Mouse (Mus musculus) kidney, adult 18-20 months (tissue): Measurements from ENCODE around the gene Afap1l2.
A peak's percentile ranks its signal among the peaks of the same experiment; 100 is the strongest.

ENCODE experiments used
- DNase-seq: peaks from one replicate; pipeline ENCODE4 v3.0.0; 2021

Gene Afap1l2

DNA sequence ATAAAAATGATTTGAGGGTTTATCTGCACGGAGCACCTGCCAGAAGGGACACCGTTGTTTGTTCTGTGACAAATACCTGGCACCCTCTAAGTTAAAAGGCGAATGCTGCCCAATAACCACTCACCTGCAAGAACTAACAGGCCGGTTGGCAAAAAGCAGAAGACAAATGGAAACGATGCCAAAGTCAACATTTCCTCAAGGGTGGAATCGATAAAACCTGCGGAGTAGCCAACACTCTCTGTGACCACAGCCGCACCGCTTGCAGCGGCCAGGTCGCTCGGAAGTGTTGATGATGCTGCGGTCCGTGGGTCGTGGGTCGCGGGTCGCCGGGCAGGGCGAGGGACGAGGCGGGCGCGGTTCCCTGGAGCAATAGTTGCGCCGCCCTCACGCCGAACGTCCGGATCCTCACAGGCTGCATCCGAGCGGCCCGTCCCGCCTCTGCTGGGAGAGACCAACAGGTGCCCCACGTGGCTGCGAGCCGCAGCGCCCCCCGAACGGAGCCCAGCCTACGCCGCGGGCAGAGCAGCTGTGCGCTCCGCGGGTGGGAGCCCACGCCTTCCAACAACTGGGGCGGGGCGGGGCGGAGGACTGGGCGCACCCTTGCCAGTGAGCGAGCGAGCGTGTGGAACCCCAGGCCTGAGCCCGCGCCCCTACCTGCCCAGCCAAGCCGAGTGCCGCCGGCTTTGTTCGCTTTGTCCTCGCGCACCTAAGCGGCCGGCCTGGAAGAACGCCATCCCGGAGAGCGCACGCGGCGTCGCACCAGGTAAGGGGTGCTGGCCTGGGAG lies 134.0 kb downstream of the Afap1l2 start, which contains the start of gene Vwa2:
TSS of gene Vwa2 (plus strand) at position 434 of the 785 bp plus-strand sequence.
- DNase-seq: peak; percentile 48

- DNase-seq: no peak
Measured at GRCm38 (mm10) chr19:56867701-56868100, 140.3 kb downstream of the Afap1l2 start.
